Mouse (Mus musculus) kidney, adult 2 months (tissue): Measurements from ENCODE around the gene Hipk3.

Experiments
- CTCF ChIP-seq: fragments of 200-500 bp; conservative IDR thresholded peaks from 2 replicates; pipeline ENCODE4 v1.5.1; 2011; ENCODE audit warnings: low read depth, mild to moderate bottlenecking, control low read depth, low read length, moderate library complexity, mixed read lengths; ENCODE audit not compliant: insufficient read depth, insufficient read length
- POLR2A ChIP-seq: fragments of 200-500 bp; IDR thresholded peaks from one replicate; pipeline ENCODE4 v1.6.1; 2011; ENCODE audit warnings: low read depth, low read length, control low read depth

DNA sequence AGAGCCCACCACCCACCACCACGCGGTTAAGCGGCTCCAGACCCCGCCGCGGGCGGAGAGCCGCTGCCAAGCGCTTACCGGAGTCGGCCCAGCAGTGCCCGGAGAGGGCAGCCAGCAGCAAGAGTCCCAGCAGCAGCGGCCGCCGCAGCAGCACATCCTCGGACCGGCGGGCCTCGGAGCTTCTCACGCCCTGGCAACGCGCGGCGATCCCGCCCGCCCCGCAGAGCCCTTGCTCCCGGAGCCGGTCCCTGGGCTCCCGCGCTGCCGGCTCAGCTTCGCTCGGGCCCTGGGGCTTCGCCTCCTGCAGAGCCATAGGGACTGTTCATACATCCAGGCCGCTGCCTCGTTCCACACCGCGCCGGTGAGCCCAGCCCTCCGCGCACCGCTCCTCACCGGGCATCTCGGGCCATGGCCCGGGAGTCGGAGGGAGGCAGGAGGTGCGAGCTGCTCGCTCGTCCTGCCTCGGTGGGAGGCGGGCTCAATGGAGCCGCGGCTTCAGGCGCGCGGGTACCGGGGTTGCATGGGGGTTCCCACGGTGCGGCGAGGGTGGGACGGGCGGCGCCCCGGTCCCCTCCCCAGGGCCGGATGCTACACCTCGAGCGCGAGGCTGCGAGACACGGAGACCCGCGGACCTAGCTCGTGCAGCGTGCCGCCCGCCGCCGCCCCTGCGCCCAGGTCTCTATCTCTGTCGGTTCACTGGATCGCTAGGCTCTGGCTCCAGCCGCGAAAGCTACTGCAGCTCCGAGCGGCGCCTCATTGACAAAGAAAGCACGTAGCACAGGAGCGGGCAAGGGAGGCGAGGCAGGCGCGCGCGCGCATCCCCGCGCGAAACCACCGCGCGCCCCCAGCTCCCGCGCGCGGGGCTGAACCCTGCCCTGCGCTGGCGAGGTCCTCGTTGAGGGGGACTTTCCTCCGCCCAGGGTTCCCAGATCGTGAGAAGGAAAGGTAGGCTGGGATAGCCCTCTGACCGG lies 84.1 kb downstream of the Hipk3 start:
- TF ChIP-seq POLR2A (no peak), CTCF (no peak)
